Mouse (Mus musculus) stomach, embryonic 14.5 days (tissue): ENCODE measurements around the gene Olfr790. TPM values are rescaled to one million over a fixed set of nuclear protein-coding genes. Genes with fewer than 3 reads are reported as not detected.

Source experiments
- ATAC-seq: fragments of 200-750 bp; cut with Nextera tagmentation; 2 replicates; pipeline ENCODE4 v1.8.0; 2017; ENCODE audit warnings: low read depth, moderate TSS enrichment; ENCODE audit not compliant: insufficient number of reproducible peaks, insufficient read depth, low FRiP score
- H3K27ac ChIP-seq: fragments of 300-500 bp; sonication (generic); 2 replicates; pipeline ENCODE4 v1.5.1; 2014; ENCODE audit warnings: mild to moderate bottlenecking, low read length, moderate library complexity, mixed read lengths
- H3K27me3 ChIP-seq: fragments of 300-500 bp; sonication (generic); 2 replicates; pipeline ENCODE4 v1.6.1; 2014; ENCODE audit warnings: low read length, control low read depth, mixed read lengths; ENCODE audit not compliant: control insufficient read depth, insufficient read depth
- H3K36me3 ChIP-seq: fragments of 300-500 bp; sonication (generic); 2 replicates; pipeline ENCODE4 v1.6.1; 2014; ENCODE audit warnings: mild to moderate bottlenecking, control low read depth, low read length, moderate library complexity, mixed read lengths; ENCODE audit not compliant: control insufficient read depth, insufficient read depth
- H3K4me1 ChIP-seq: fragments of 300-500 bp; sonication (generic); 2 replicates; pipeline ENCODE4 v1.6.1; 2014; ENCODE audit warnings: low read length, control low read depth, mixed read lengths; ENCODE audit not compliant: control insufficient read depth, insufficient read depth
- H3K4me2 ChIP-seq: fragments of 300-500 bp; sonication (generic); replicated peaks from 2 replicates; pipeline ENCODE4 v1.6.1; 2014; ENCODE audit warnings: low read depth, low read length, control low read depth
- H3K4me3 ChIP-seq: fragments of 300-500 bp; sonication (generic); 2 replicates; pipeline ENCODE4 v1.5.1; 2014; ENCODE audit warnings: low read depth, low read length, control low read depth
- H3K9ac ChIP-seq: fragments of 300-500 bp; sonication (generic); replicated peaks from 2 replicates; pipeline ENCODE4 v1.6.1; 2014; ENCODE audit warnings: low read depth, mild to moderate bottlenecking, control low read depth, low read length, moderate library complexity, mixed read lengths
- H3K9me3 ChIP-seq: fragments of 300-500 bp; sonication (generic); 2 replicates; pipeline ENCODE4 v1.6.1; 2016; ENCODE audit warnings: low read depth, low read length, control low read depth; ENCODE audit not compliant: control insufficient read depth
- WGBS: fragments of 180-500 bp; shearing (Covaris S2); extraction: QIAGEN DNeasy Blood & Tissue Kit; methylation state at CpG from one replicate; pipeline ENCODE4 v1.1.7; 2014; 5-methylcytosine and 5-hydroxymethylcytosine counted together
- polyA plus RNA-seq: library from polyadenylated mRNA; unstranded; fragments of >200 nt; fragmentation: Nextera tagmentation; extraction: Ambion mirVana; gene quantifications from 2 replicates; pipeline ENCODE4 v1.2.1, GENCODE M21; 2014

Olfr790 gene
- not detected in 2 replicates for polyA plus RNA-seq

- ATAC-seq: no peak
- H3K27me3 ChIP-seq: no peaks in the 10 kb centered on the region
- H3K4me1 ChIP-seq: no peaks in the 10 kb centered on the region
These were observed at the start of gene Olfr790 for GRCm38 (mm10) chr10:129498192-129498591. TSS of gene Olfr790 (plus strand) at chr10:129498492.

GRCm38 (mm10) chr10:129461562-129461961 lies 36.7 kb upstream of the Olfr790 start, which contains the start of gene Olfr787:
TSS of gene Olfr787 (plus strand) at chr10:129461862.
- H3K27ac ChIP-seq: no peak within 1 kb of the TSS
- no peak within 1 kb of the TSS for H3K4me2 ChIP-seq
- H3K4me3 ChIP-seq: no peak within 1 kb of the TSS
- no peak for ATAC-seq
- H3K36me3 ChIP-seq: no peaks in the 10 kb centered on the region
- H3K9ac ChIP-seq: no peak within 1 kb of the TSS
- WGBS: 84% methylated on average over 3 of the region's 3 CpGs
- H3K27me3 ChIP-seq: no peaks in the 10 kb centered on the region
- H3K4me1 ChIP-seq: no peaks in the 10 kb centered on the region
- no peaks in the 10 kb centered on the region for H3K9me3 ChIP-seq

More at GRCm38 (mm10) chr10:129498192-129498591, at the start of gene Olfr790:
- Histone ChIP-seq H3K4me3 (no peak within 1 kb of the TSS), H3K9me3 (no peaks in the 10 kb centered on the region), H3K4me2 (no peak within 1 kb of the TSS), H3K36me3 (no peaks in the 10 kb centered on the region), H3K9ac (no peak within 1 kb of the TSS), H3K27ac (no peak within 1 kb of the TSS)

GRCm38 (mm10) chr10:129470698-129471097 lies 27.6 kb upstream of the Olfr790 start, which contains the start of gene Olfr788:
TSS of gene Olfr788 (plus strand) at chr10:129470998.
- H3K4me2 ChIP-seq: no peak within 1 kb of the TSS
- H3K9ac ChIP-seq: no peak within 1 kb of the TSS
- no peaks in the 10 kb centered on the region for H3K27me3 ChIP-seq
- H3K9me3 ChIP-seq: no peaks in the 10 kb centered on the region
- H3K36me3 ChIP-seq: no peaks in the 10 kb centered on the region
- no peaks in the 10 kb centered on the region for H3K4me1 ChIP-seq
- no peak within 1 kb of the TSS for H3K27ac ChIP-seq
- ATAC-seq: no peak
- H3K4me3 ChIP-seq: no peak within 1 kb of the TSS

GRCm38 (mm10) chr10:129473256-129473655 lies 25.0 kb upstream of the Olfr790 start:
- no peak overlapping the region for H3K4me2 ChIP-seq
- H3K27me3 ChIP-seq: no peaks in the 10 kb centered on the region
- no peak overlapping the region for H3K4me3 ChIP-seq
- no peaks in the 10 kb centered on the region for H3K36me3 ChIP-seq
- H3K9ac ChIP-seq: no peak overlapping the region
- no peak overlapping the region for H3K27ac ChIP-seq
- 66% methylated on average over 2 of the region's 2 CpGs for WGBS
- no peaks in the 10 kb centered on the region for H3K9me3 ChIP-seq
- H3K4me1 ChIP-seq: no peaks in the 10 kb centered on the region
- no peak for ATAC-seq

- no peaks in the 10 kb centered on the region for H3K27me3 ChIP-seq
- ATAC-seq: no peak
- H3K4me2 ChIP-seq: no peak overlapping the region
- H3K36me3 ChIP-seq: no peaks in the 10 kb centered on the region
- no peak overlapping the region for H3K9ac ChIP-seq
- no peaks in the 10 kb centered on the region for H3K9me3 ChIP-seq
- H3K27ac ChIP-seq: no peak overlapping the region
- no peaks in the 10 kb centered on the region for H3K4me1 ChIP-seq
- H3K4me3 ChIP-seq: no peak overlapping the region
These were observed 24.6 kb upstream of the Olfr790 start for GRCm38 (mm10) chr10:129473723-129474122.

GRCm38 (mm10) chr10:129484452-129484851 lies 13.8 kb upstream of the Olfr790 start, which contains the start of gene Olfr789:
TSS of gene Olfr789 (plus strand) at chr10:129484752.
- no peak within 1 kb of the TSS for H3K4me2 ChIP-seq
- no peaks in the 10 kb centered on the region for H3K27me3 ChIP-seq
- no peaks in the 10 kb centered on the region for H3K9me3 ChIP-seq
- WGBS: 47% methylated on average over 2 of the region's 2 CpGs
- no peak for ATAC-seq
- no peak within 1 kb of the TSS for H3K4me3 ChIP-seq
- no peak within 1 kb of the TSS for H3K9ac ChIP-seq
- no peaks in the 10 kb centered on the region for H3K36me3 ChIP-seq
- H3K27ac ChIP-seq: no peak within 1 kb of the TSS
- no peaks in the 10 kb centered on the region for H3K4me1 ChIP-seq

GRCm38 (mm10) chr10:129490101-129490500 lies 8.2 kb upstream of the Olfr790 start:
- H3K4me1 ChIP-seq: no peaks in the 10 kb centered on the region
- ATAC-seq: no peak
- H3K9me3 ChIP-seq: no peaks in the 10 kb centered on the region
- no peak overlapping the region for H3K4me2 ChIP-seq
- H3K4me3 ChIP-seq: no peak overlapping the region
- no peak overlapping the region for H3K9ac ChIP-seq
- H3K36me3 ChIP-seq: no peaks in the 10 kb centered on the region
- no peak overlapping the region for H3K27ac ChIP-seq
- H3K27me3 ChIP-seq: no peaks in the 10 kb centered on the region
- whole genome bisulfite sequencing: 73% methylated on average over 2 of the region's 2 CpGs

GRCm38 (mm10) chr10:129521492-129521891 lies 23.2 kb downstream of the Olfr790 start, which contains the start of gene Olfr791:
TSS of gene Olfr791 (plus strand) at chr10:129521792.
- Histone ChIP-seq H3K4me3 (no peak within 1 kb of the TSS), H3K9me3 (no peaks in the 10 kb centered on the region), H3K36me3 (no peaks in the 10 kb centered on the region), H3K4me1 (no peaks in the 10 kb centered on the region), H3K4me2 (no peak within 1 kb of the TSS), H3K27ac (no peak within 1 kb of the TSS), H3K27me3 (no peaks in the 10 kb centered on the region), H3K9ac (no peak within 1 kb of the TSS)
- 67% methylated on average over 3 of the region's 3 CpGs for WGBS
- no peak for ATAC-seq

GRCm38 (mm10) chr10:129538862-129539261 lies 40.6 kb downstream of the Olfr790 start, which contains the start of gene Olfr792:
TSS of gene Olfr792 (plus strand) at chr10:129539162.
- Histone ChIP-seq H3K27me3 (no peaks in the 10 kb centered on the region), H3K4me3 (no peak within 1 kb of the TSS), H3K4me1 (no peaks in the 10 kb centered on the region), H3K36me3 (no peaks in the 10 kb centered on the region), H3K9me3 (no peaks in the 10 kb centered on the region), H3K4me2 (no peak within 1 kb of the TSS), H3K27ac (no peak within 1 kb of the TSS), H3K9ac (no peak within 1 kb of the TSS)
- no peak for ATAC-seq
- 76% methylated on average over 1 of the region's 1 CpGs for WGBS
